Mouse (Mus musculus) heart, embryonic 10.5 days (tissue): ENCODE measurements around the gene Mcur1. TPM values are rescaled to one million over a fixed set of nuclear protein-coding genes. Genes with fewer than 3 reads are reported as not detected.

Experiments used
- polyA plus RNA-seq: library from polyadenylated mRNA; unstranded; fragments of >200 nt; fragmentation: Nextera tagmentation; extraction: Ambion mirVana; gene quantifications from 2 replicates; pipeline ENCODE4 v1.2.1, GENCODE M21; 2016

The Mcur1 gene
- polyA plus RNA-seq, 1 experiment from 2014 or later = 13.6 TPM

Other genes starting within 250 kb of the Mcur1 start
- gene Sirt5, start 194.7 kb downstream of the Mcur1 start, polyA plus RNA-seq = 22.1 and 27.2 TPM in 2 replicates
- 123 and 130 TPM in 2 replicates for gene Nol7, start 161.8 kb downstream of the Mcur1 start, polyA plus RNA-seq
- 6.8 and 11.6 TPM in 2 replicates for gene Ranbp9, start 78.9 kb downstream of the Mcur1 start, polyA plus RNA-seq
- gene Rnf182, start 55.5 kb upstream of the Mcur1 start, polyA plus RNA-seq = 1.4 and 1.5 TPM in 2 replicates
- 1.3 and 3.0 TPM in 2 replicates for gene Cd83, start 224.6 kb upstream of the Mcur1 start, polyA plus RNA-seq